Mouse (Mus musculus) hematopoietic stem cell, adult 5-6 weeks (primary cell): ENCODE results near the gene Fam76b. TPM values are rescaled to one million over a fixed set of nuclear protein-coding genes. Genes with fewer than 3 reads are reported as not detected.

Source experiments
- ATAC-seq, 2 experiments: fragments of 125-278 bp in 1 of 2; replicated peaks in 1 of 2; 2 replicates each; pipeline ENCODE4 v1.8.0; 2016 to 2017; ENCODE audit warnings: inconsistent platforms in 2 of 2, mild to moderate bottlenecking in 2 of 2, moderate number of reproducible peaks in 2 of 2, low read depth in 1 of 2, moderate TSS enrichment in 1 of 2; ENCODE audit not compliant: low FRiP score in 2 of 2, poor library complexity in 2 of 2, severe bottlenecking in 2 of 2, insufficient read depth in 1 of 2, low TSS enrichment in 1 of 2
- total RNA-seq: library from RNA; stranded (forward); fragments of 172-1452, 232-1000 nt; gene quantifications from 2 replicates; pipeline ENCODE4 v1.2.3, GENCODE M21; 2017

Fam76b gene
- total RNA-seq, 1 experiment from 2014 or later: 59.9 TPM

- ATAC-seq: peak; percentile 78 to 84
Measured at GRCm38 (mm10) chr9:13848481-13849480, 21.3 kb downstream of the Fam76b start.

GRCm38 (mm10) chr9:13853876-13854275, 26.4 kb downstream of the Fam76b start:
- ATAC-seq: no peak

GRCm38 (mm10) chr9:13856247-13856646, 28.7 kb downstream of the Fam76b start:
- ATAC-seq: no peak

- ATAC-seq: no peak
Measured at GRCm38 (mm10) chr9:13856777-13857176, 29.3 kb downstream of the Fam76b start.

GRCm38 (mm10) chr9:13867646-13868045, 40.1 kb downstream of the Fam76b start:
- no peak for ATAC-seq

- no peak for ATAC-seq
Measured at GRCm38 (mm10) chr9:13871631-13872030, 44.1 kb downstream of the Fam76b start.

- peak in 1 of 2 experiments; percentile 62; a peak in 1 of 4 replicates for ATAC-seq
Measured at GRCm38 (mm10) chr9:13874359-13874758, 46.8 kb downstream of the Fam76b start.

GRCm38 (mm10) chr9:13875340-13875739, 47.8 kb downstream of the Fam76b start:
- ATAC-seq: no peak

GRCm38 (mm10) chr9:13880761-13881160, 53.2 kb downstream of the Fam76b start:
- no peak for ATAC-seq

- no peak for ATAC-seq
Measured at GRCm38 (mm10) chr9:13882478-13882877, 55.0 kb downstream of the Fam76b start.

GRCm38 (mm10) chr9:13888981-13889380, 61.5 kb downstream of the Fam76b start:
- no peak for ATAC-seq

GRCm38 (mm10) chr9:13889657-13890056, 62.1 kb downstream of the Fam76b start:
- peak; percentile 77 to 84 for ATAC-seq

GRCm38 (mm10) chr9:13890171-13890570, 62.7 kb downstream of the Fam76b start:
- ATAC-seq: no peak

- ATAC-seq: no peak
Measured at GRCm38 (mm10) chr9:13891888-13892287, 64.4 kb downstream of the Fam76b start.

- ATAC-seq: no peak
Measured at GRCm38 (mm10) chr9:13893044-13893443, 65.5 kb downstream of the Fam76b start.

- ATAC-seq: peak; percentile 49 to 57; a peak in 1 of 4 replicates
Measured at GRCm38 (mm10) chr9:13894491-13894890, 67.0 kb downstream of the Fam76b start.

GRCm38 (mm10) chr9:13894936-13895335, 67.4 kb downstream of the Fam76b start:
- no peak for ATAC-seq

- ATAC-seq: no peak
Measured at GRCm38 (mm10) chr9:13896055-13896454, 68.5 kb downstream of the Fam76b start.
